Mouse (Mus musculus): Measurements from ENCODE around the gene Sel1l.

The Sel1l gene

GRCm38 (mm10) chr12:91849045-91849467 lies at the start of gene Sel1l:
Gene Sel1l (minus strand): TSS chr12:91849157.
- peak; percentile 98 for DNase-seq (ENCODE audit: low read depth)

- no peak for DNase-seq (ENCODE audit: low read depth)
Observed at GRCm38 (mm10) chr12:91892622-91893560, 43.9 kb upstream of the Sel1l start.

- DNase-seq (ENCODE audit: low read depth): no peak
Observed at GRCm38 (mm10) chr12:91880431-91880830, 31.5 kb upstream of the Sel1l start.

GRCm38 (mm10) chr12:91878912-91879250 lies 29.9 kb upstream of the Sel1l start:
- DNase-seq (ENCODE audit: low read depth): peak; percentile 22

- no peak for DNase-seq (ENCODE audit: low read depth)
Observed at GRCm38 (mm10) chr12:91878056-91878911, 29.3 kb upstream of the Sel1l start.

- DNase-seq (ENCODE audit: low read depth): peak; percentile 17
Observed at GRCm38 (mm10) chr12:91877646-91878045, 28.7 kb upstream of the Sel1l start.

GRCm38 (mm10) chr12:91870671-91871070 lies 21.7 kb upstream of the Sel1l start:
- DNase-seq (ENCODE audit: low read depth): no peak

- no peak for DNase-seq (ENCODE audit: low read depth)
Observed at GRCm38 (mm10) chr12:91869352-91869751, 20.4 kb upstream of the Sel1l start.

- no peak for DNase-seq (ENCODE audit: low read depth)
Observed at GRCm38 (mm10) chr12:91854330-91854729, 5.4 kb upstream of the Sel1l start.

- DNase-seq (ENCODE audit: low read depth): no peak
Observed at GRCm38 (mm10) chr12:91848394-91849044, 438 bp downstream of the Sel1l start.

- no peak for DNase-seq (ENCODE audit: low read depth)
Observed at GRCm38 (mm10) chr12:91846038-91846437, 2.9 kb downstream of the Sel1l start.

- no peak for DNase-seq (ENCODE audit: low read depth)
Observed at GRCm38 (mm10) chr12:91845393-91845792, 3.6 kb downstream of the Sel1l start.

- DNase-seq (ENCODE audit: low read depth): no peak
Observed at GRCm38 (mm10) chr12:91844542-91844941, 4.4 kb downstream of the Sel1l start.

- DNase-seq (ENCODE audit: low read depth): no peak
Observed at GRCm38 (mm10) chr12:91843888-91844287, 5.1 kb downstream of the Sel1l start.

- no peak for DNase-seq (ENCODE audit: low read depth)
Observed at GRCm38 (mm10) chr12:91841714-91842113, 7.2 kb downstream of the Sel1l start.

GRCm38 (mm10) chr12:91838261-91838660 lies 10.7 kb downstream of the Sel1l start:
- DNase-seq (ENCODE audit: low read depth): no peak

- DNase-seq (ENCODE audit: low read depth): no peak
Observed at GRCm38 (mm10) chr12:91837401-91838065, 11.4 kb downstream of the Sel1l start.

GRCm38 (mm10) chr12:91833939-91834333 lies 15.0 kb downstream of the Sel1l start:
- DNase-seq (ENCODE audit: low read depth): no peak

- no peak for DNase-seq (ENCODE audit: low read depth)
Observed at GRCm38 (mm10) chr12:91833237-91833938, 15.6 kb downstream of the Sel1l start.

GRCm38 (mm10) chr12:91831410-91831809 lies 17.5 kb downstream of the Sel1l start:
- DNase-seq (ENCODE audit: low read depth): no peak

- DNase-seq (ENCODE audit: low read depth): no peak
Observed at GRCm38 (mm10) chr12:91820461-91820860, 28.5 kb downstream of the Sel1l start.

All from fibroblast of lung, adult 2 months (primary cell).